Mouse (Mus musculus) kidney, adult 2 months (tissue): ENCODE results near the gene Cerkl. TPM values are rescaled to one million over a fixed set of nuclear protein-coding genes. Genes with fewer than 3 reads are reported as not detected.

Source experiments
- DNase-seq: peaks from one replicate; pipeline ENCODE4 v3.0.0; 2021
- H3K27ac ChIP-seq: fragments of 200-500 bp; 2 replicates; pipeline ENCODE4 v1.5.1; 2012; ENCODE audit warnings: low read depth, low read length, control low read depth, inconsistent platforms; ENCODE audit not compliant: insufficient read depth
- H3K27me3 ChIP-seq: fragments of 200-500 bp; replicated peaks from 2 replicates; pipeline ENCODE4 v1.6.1; 2012; ENCODE audit warnings: mild to moderate bottlenecking, moderate library complexity, low read length, inconsistent platforms; ENCODE audit not compliant: control insufficient read depth, insufficient read depth
- H3K36me3 ChIP-seq: fragments of 200-500 bp; 2 replicates; pipeline ENCODE4 v1.6.1; 2012; ENCODE audit warnings: mild to moderate bottlenecking, moderate library complexity, low read length, inconsistent platforms; ENCODE audit not compliant: control insufficient read depth, insufficient read depth
- H3K4me1 ChIP-seq: fragments of 200-500 bp; 2 replicates; pipeline ENCODE4 v1.6.1; 2011; ENCODE audit warnings: low read length; ENCODE audit not compliant: control insufficient read depth, insufficient read depth
- H3K4me3 ChIP-seq: fragments of 200-500 bp; 2 replicates; pipeline ENCODE4 v1.5.1; 2011; ENCODE audit warnings: mild to moderate bottlenecking, low read depth, low read length, control low read depth; ENCODE audit not compliant: insufficient read depth
- CTCF ChIP-seq: fragments of 200-500 bp; conservative IDR thresholded peaks from 2 replicates; pipeline ENCODE4 v1.5.1; 2011; ENCODE audit warnings: low read depth, mild to moderate bottlenecking, control low read depth, low read length, moderate library complexity, mixed read lengths; ENCODE audit not compliant: insufficient read depth, insufficient read length
- POLR2A ChIP-seq: fragments of 200-500 bp; IDR thresholded peaks from one replicate; pipeline ENCODE4 v1.6.1; 2011; ENCODE audit warnings: low read depth, low read length, control low read depth
- WGBS: fragments of 180-500 bp; shearing (Covaris S2); methylation state at CpG from one replicate; pipeline ENCODE4 v1.1.7; 2018; 5-methylcytosine and 5-hydroxymethylcytosine counted together
- polyA plus RNA-seq: library from polyadenylated mRNA; depleted of rRNA; stranded (reverse); fragments of >200 nt; gene quantifications from 2 replicates; pipeline ENCODE4 v1.2.3, GENCODE M21; 2012; rRNA removed

Gene Cerkl
- polyA plus RNA-seq, result 0.57 and 1.0 TPM in 2 replicates

GRCm38 (mm10) chr2:79456575-79457349, at the start of gene Cerkl, which contains the start of gene Neurod1:
Cerkl (minus strand) TSS chr2:79456785.
Neurod1 (minus strand) TSS chr2:79456751.
- Histone ChIP-seq H3K27ac (no peak within 1 kb of the TSS), H3K27me3 (peaks cover 11% of the 10 kb centered on the region), H3K4me3 (no peak within 1 kb of the TSS), H3K4me1 (0 out of 2 replicates have a peak, but pooled peaks cover 4% of the 10 kb centered on the region), H3K36me3 (no peaks in the 10 kb centered on the region)
- no peak for DNase-seq
- WGBS, result 2% methylated on average over 42 of the region's 42 CpGs
- TF ChIP-seq CTCF, result no peak
- TF ChIP-seq POLR2A, result no peak

GRCm38 (mm10) chr2:79498990-79499755, 42.6 kb upstream of the Cerkl start:
- Histone ChIP-seq H3K36me3 (no peaks in the 10 kb centered on the region), H3K4me3 (no peak overlapping the region), H3K27me3 (no peaks in the 10 kb centered on the region; the same call in 1 of the 2 replicates), H3K27ac (no peak overlapping the region), H3K4me1 (no peaks in the 10 kb centered on the region)
- TF ChIP-seq POLR2A (no peak), CTCF (peak; percentile 97)
- peak; percentile 71 for DNase-seq
- WGBS, result 17% methylated on average over 10 of the region's 10 CpGs

- TF ChIP-seq POLR2A (no peak), CTCF (no peak)
- no peaks in the 10 kb centered on the region for H3K36me3 ChIP-seq
- H3K27ac ChIP-seq, result no peak overlapping the region
- no peaks in the 10 kb centered on the region for H3K4me1 ChIP-seq
- DNase-seq, result no peak
- 38% methylated on average over 3 of the region's 3 CpGs for WGBS
- H3K4me3 ChIP-seq, result no peak overlapping the region
- H3K27me3 ChIP-seq, result no peaks in the 10 kb centered on the region
Measured at GRCm38 (mm10) chr2:79485127-79485526, 28.5 kb upstream of the Cerkl start.

- Histone ChIP-seq H3K4me1 (no peaks in the 10 kb centered on the region), H3K36me3 (no peaks in the 10 kb centered on the region), H3K4me3 (no peak overlapping the region), H3K27me3 (no peaks in the 10 kb centered on the region), H3K27ac (no peak overlapping the region)
- no peak for DNase-seq
- 97% methylated on average over 2 of the region's 2 CpGs for WGBS
- TF ChIP-seq POLR2A (no peak), CTCF (no peak)
Measured at GRCm38 (mm10) chr2:79482511-79482910, 25.9 kb upstream of the Cerkl start.

- Histone ChIP-seq H3K36me3 (no peaks in the 10 kb centered on the region), H3K4me1 (no peaks in the 10 kb centered on the region), H3K27me3 (peaks cover 3% of the 10 kb centered on the region), H3K4me3 (no peak overlapping the region), H3K27ac (no peak overlapping the region)
- no peak for DNase-seq
- TF ChIP-seq POLR2A (no peak), CTCF (no peak)
- 77% methylated on average over 4 of the region's 4 CpGs for WGBS
Measured at GRCm38 (mm10) chr2:79462411-79462810, 5.8 kb upstream of the Cerkl start.

- TF ChIP-seq CTCF, result no peak
- TF ChIP-seq POLR2A, result no peak
- WGBS, result 67% methylated on average over 2 of the region's 2 CpGs
- H3K36me3 ChIP-seq, result no peaks in the 10 kb centered on the region
- H3K4me3 ChIP-seq, result no peak overlapping the region
- DNase-seq, result no peak
- peaks cover 5% of the 10 kb centered on the region for H3K27me3 ChIP-seq
- H3K27ac ChIP-seq, result no peak overlapping the region
- H3K4me1 ChIP-seq, result no peaks in the 10 kb centered on the region
Measured at GRCm38 (mm10) chr2:79461861-79462260, 5.3 kb upstream of the Cerkl start.

- Histone ChIP-seq H3K4me1 (no peaks in the 10 kb centered on the region), H3K4me3 (no peak overlapping the region), H3K27ac (no peak overlapping the region), H3K27me3 (peaks cover 10% of the 10 kb centered on the region), H3K36me3 (no peaks in the 10 kb centered on the region)
- TF ChIP-seq POLR2A (no peak), CTCF (no peak)
- peak; percentile 10 for DNase-seq
- WGBS, result 0% methylated on average over 2 of the region's 2 CpGs
Measured at GRCm38 (mm10) chr2:79460586-79460985, 4.0 kb upstream of the Cerkl start.
